Mouse (Mus musculus) spleen, postnatal 10 days (tissue): ENCODE measurements around the gene Parvg.
"Not testable (repeated sequence)": the region's sequence is repeated elsewhere in the genome, so short reads cannot be mapped to it uniquely, and the experiment has no call there.

ENCODE experiments used
- DNase-seq, 2 experiments: peaks; one replicate each; pipeline ENCODE4 v3.0.0; 2021 to 2022; ENCODE audit warnings: low spot score in 2 of 2

Parvg gene

DNA sequence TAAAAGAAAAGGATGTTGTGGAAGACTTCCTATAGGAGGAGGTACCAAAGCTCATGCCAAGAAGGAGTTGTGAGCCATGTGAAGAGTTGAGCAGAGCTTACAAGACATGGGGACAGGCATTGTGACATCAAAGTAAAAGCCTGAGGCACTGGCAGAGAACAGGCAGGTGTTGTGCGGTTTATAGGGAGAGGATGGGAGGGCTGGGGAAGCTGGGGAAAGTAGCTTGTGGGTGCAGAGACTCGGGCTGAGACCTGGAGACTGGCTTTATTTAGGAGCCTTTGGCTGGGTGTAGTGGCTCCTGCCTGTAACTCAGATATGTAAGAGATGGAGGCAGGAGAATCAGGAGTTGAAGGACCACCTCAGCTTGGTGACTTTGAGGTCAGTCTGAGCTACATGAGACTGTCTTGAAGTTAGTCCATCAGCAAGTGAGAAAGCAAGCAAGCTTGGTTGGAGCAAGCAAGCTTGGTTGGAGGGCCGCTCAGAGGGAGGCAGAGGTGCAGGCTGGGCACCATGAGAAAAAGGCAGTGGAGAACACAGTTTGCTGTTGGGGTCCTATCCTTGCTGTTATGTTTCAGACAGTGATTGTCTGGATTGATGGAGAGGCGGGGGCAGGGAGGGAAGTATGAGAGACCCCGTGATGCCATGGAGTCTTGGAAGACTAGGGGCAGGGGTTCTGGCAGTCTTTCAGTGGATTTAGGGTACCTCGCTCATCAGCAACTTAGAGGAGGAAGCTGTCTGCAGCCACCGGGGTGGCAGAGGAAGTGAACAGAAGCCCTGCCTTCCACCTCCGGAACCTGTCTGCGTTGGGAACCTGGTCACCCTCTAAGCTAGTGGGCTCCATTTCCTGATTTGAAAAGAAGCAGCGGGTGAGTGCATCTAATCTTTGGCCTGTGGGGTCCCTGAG lies at the start of gene Parvg:
TSS of gene Parvg (plus strand) at position 61 of the 904 bp plus-strand sequence.
- peak; percentile 38 to 68 for DNase-seq

DNA sequence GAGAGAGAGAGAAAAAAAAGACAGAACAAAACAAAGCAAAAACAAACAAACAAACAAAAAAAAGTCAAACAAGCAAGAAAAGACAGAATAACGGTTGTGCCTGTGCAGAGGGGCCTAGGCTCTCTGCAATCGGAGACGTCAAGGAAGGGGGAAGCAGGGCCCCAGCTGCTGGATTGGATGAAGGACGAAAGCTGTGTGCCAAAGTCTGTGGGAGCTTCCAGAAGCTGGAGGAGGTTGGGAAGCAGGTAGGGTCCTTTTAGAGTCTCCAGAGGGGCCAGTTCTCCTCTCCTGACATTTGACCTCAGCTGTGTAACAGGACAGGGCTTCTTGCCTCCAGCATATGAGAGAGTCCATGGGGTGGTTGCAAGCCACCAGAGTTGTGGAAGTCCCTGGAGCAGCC lies 47.8 kb upstream of the Parvg start:
- no peak for DNase-seq

DNA sequence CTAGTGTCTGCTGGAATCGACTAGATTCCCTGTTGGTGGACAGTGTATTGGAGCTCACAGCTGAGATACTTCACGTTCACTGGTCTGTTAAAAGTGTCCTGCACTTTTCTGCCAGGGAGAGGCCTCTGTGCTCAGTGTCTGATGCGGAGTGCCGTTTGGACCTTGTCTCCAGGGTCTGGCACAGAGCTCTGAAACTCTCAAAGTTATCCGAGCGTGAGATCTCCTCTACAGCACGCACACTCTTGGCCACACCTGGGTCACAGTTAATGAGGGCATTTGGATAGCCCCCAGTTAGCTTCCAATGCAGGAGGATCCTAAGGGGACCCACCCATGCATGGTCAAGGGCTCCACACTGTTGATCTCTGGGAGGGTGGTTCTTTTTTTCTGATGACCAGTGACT lies 45.7 kb upstream of the Parvg start:
- DNase-seq = no peak

DNA sequence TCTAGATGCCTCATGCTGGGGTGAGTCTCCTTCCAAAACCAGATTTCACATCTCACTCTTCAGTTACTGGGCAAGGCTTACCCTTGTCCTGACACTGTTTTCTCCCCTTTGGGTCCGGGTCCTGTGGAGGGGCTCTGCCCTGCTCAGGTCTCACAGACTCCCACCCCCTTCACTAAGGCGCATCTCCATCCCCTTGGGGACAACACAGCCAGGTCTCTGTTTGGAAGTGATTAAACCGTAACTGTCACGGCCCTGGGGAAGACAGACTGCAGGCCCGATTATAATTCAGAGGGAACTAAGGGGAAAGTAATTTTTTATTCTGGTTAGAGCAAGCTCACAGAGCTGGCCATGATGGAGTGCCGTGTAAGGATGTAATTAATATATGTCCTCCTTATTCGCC lies 45.2 kb upstream of the Parvg start:
- DNase-seq = no peak

DNA sequence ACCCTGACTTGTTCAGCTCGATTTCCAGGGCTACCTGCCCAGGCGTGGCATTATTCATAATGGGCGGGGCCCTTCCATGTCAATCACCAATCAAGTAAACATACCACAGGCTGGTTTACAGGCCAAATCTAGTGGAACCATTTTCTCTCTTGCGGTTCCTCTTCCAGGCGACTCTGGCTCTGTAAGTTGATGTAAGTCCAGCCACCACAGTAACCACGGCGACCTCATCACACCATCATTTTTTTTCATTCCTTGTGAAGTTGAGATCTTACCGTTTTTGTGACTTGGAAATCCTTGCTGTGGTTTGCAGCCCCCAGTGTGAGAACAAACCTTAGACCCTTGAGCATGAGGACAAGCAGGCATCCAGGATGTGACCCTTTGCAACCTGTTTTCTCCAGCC lies 43.5 kb upstream of the Parvg start:
- no peak for DNase-seq

DNA sequence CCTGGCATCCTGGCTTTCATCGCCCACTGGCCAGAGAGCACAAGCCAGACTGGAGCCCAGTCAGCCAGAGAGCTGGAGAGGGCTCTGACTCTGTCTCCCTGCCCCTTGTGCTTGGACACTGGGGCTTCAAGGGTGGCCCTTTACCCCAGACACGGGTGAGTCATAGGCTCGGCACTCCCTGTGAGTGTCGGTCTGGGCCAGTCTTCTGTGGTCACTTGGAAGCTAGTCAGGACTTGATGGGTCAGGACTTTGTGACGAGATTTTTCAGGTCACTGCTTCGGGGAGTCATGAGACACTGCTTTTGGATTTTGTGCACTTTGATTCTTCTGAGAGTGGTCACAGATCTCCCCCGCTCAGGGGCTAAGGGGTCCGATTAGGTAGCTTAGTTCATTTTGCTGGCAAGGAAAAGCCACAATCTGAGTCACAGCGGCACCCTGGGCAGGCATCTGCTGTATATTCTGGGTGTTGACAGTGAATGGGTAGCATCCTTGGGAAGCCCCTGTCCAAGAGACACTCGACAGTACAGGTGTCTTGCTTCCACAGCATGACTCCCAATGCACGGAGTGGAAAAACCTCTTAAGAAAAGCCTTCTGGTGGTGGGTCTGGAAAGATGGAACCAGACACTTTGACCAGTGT lies 43.0 kb upstream of the Parvg start:
- DNase-seq = no peak

DNA sequence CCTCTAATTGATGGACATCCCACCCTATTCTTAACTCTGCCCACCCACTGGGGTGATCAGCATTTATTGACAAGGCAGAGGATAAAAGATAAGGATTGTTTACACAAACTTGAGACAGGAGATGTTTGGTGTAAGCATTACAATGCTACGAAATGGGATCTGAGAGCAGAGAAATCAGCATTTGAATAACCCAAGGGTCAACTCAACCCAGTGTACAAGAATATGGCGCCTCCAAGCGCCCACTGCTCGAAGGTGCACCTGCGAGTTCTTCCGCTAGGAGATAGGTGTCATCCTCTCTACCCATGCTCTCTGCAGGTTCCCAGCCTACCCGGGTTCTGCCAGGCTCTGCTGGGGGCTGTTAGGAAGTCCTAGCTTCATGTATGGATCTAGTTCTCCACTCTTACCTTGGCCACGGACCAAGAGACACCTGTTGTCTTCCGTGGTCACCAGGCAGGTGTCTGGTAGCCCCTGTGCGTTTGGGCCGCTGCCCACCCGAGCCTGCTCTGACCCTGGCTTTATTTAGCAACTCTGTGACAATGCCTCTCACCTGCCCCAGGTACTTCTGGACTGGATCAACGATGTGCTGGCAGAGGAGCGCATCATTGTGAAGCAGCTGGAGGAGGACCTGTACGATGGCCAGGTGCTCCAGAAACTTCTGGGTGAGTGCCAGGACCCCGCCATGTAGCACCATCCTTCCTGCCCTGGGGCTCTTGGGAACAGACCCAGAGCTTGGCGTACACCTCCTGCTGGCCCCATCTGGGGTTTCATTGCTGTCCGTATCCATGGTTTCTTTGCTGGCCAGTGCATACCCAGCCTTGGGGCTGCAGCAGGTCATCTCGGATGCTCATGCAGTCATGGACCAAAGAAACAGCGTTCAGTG lies 41.4 kb upstream of the Parvg start:
- no peak for DNase-seq

DNA sequence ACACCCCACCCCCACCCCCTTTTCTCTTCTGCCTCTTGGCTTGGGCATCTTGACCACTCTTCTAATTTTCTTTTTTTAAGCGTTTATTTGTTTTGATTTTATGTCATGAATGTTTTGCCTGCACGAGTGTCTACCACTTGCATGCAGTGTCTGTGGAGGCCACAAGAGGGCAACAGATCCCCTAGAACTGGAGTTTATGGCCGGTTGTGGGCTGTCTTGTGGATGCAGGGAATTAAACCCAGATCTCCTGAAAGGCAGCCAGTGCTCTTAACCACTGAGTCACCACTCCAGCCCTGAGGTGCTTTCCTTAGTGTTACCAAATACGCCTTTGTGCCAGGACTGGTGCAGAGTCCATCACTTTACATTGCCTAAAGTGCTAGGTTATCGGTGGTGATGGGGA lies 39.8 kb upstream of the Parvg start:
- peak; percentile 38 to 74 for DNase-seq

DNA sequence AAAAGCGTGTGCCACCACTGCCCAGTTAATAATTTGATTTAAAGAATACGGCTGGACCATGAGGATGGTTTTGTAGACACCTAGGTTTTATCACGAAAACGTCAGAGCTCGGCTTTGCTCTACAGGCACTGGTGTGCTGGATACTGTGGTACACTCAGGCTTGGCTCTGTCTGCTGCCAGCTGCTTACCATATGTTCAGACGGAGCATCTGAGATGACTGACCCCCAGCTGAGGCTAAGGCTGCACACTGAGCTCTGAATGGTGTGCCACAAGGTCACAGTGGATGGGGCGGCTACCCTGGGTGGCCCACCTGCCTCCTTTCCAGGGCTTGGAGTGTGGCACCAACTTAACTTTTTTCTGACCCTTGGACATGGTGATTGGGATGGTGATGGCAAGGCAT lies 38.4 kb upstream of the Parvg start:
- DNase-seq = no peak

DNA sequence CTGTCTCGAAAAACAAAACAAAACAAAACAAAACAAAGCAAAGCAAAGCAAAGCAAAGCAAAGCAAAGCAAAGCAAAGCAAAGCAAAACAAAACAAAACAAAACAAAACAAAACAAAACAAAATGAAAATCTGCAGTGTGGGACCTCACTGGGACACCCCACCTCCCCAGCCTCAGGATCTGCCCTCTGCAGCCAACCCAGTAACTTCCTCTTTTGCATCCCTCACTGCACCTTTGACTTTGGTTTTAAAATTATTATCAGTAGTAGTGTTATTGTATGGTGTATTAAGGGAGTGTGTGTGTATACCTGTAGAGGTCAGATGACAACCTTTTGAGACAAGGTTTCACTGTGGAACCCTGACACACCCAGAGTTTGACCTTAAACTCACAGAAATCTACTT lies 34.9 kb upstream of the Parvg start:
- DNase-seq = not testable (repeated sequence)

DNA sequence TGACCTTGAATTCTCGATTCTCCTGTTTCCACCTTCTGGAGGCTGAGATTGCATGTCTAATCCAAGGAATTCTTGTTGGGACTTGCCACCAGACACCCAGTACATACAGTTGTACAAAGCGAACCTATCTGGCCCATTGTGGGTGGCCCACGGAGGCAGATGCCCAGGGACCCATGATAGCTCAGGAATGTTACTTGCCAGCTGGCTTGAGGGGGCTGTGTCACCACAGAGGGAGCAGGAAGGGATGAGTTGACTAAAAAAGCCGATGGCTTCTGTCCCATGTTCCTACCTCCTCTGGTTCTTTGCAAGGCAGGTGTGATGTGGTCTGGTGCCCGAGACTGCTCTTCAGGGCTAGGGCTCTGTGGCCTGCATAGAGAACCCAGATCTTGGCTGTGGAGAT lies 32.7 kb upstream of the Parvg start:
- no peak for DNase-seq

DNA sequence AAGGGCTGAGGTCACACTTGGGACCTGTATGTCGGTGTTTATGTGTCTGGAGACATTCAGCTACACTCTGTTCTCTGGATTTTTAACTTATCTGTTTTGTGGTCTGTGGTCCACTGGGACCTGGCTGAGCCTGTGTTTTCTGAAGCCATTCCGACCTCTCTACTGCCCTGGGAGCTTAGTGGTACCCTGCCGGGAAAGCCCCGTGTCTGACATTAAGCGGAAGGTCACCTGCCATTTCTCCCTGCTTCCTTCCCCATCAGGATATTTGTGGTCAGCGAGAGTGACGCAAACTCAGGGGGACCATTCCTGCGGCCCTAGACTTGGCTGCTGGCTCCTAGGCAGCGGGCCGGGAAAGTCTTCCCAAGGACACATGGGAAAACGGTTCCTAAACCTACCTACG lies 30.2 kb upstream of the Parvg start:
- DNase-seq = no peak

DNA sequence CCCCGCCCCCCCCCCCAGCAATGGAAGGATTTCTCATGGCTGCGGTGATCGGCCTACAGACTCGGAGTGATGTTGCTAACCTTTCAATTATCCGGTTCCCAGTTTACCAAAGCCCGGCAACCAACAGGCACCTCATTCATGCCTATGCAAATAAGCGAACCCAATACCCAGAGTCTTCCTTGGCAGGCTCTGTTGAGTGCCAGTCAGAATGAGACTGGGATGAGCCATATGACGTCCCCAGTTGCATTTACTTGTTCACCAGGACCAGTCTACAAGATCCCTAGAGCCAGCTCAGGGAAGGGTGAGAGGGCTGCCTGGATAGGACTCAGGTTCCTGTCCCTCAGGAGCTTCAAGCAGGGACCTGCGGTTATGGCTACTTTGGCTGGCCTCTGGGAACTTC lies 29.4 kb upstream of the Parvg start:
- no peak for DNase-seq

DNA sequence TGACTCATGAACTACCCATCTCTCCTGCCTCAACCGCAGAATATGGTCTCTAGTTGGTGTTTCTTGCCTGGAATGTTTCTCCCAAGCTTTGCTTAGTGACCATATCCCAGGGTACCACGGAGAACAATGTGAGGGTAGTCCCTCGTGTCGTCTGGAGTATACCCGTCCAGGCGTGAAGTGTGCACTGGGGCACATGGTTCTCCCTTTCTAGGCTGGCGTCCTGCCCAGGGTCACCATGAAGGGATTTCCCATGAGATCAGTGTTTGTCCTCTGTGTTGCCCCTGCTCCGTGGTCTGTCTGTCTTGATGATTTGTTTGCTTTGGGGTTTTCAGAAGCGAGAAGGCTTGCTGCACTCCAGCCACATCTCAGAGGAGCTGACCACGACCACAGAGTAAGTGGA lies 28.6 kb upstream of the Parvg start:
- DNase-seq = no peak

DNA sequence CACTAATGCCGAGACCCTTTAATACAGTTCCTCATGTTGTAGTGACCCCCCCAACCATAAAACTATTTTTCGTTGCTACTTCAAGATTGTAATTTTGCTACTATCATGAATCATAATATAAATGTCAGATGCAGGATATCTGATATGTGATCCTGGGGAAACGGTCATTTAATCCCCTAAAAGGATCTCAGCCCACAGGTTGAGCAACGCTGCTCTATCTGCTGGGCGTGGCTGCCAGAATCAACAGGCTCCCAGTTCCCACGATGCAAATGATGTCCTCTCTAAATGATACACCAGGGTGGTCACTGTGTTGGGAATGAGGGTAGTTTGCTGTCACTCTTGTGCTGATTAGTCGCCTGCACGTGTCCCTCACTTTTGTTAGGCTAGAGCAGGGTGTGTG lies 26.4 kb upstream of the Parvg start:
- no peak for DNase-seq

DNA sequence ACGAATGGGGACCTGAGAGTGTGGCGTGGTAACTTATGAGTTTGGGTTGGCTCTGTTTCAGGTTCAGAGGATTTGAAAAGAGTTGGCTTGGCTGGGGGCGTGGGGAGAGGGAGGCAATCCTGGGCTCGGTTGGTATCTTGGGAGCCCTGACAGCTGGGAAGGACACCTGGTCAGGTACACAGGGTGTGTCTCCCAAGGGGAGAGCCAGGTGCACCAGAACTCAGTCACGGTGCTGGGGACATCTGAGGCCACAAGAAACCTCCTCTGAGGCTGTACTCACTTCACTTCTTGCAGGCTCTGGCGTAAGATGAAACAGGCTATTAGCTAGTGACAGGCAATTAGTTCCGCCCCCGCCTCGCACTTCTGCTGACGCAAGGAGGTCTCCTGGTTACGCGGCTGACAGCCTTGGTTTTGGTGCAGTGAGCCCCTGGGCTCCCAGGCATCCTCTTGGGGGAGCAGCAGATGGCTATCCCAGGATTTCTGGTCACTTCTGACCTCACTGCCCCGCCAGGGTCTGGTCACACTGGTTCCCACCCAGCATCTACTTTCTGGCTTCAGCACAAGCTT lies 24.9 kb upstream of the Parvg start:
- DNase-seq = peak in 1 of 2 experiments; percentile 57

DNA sequence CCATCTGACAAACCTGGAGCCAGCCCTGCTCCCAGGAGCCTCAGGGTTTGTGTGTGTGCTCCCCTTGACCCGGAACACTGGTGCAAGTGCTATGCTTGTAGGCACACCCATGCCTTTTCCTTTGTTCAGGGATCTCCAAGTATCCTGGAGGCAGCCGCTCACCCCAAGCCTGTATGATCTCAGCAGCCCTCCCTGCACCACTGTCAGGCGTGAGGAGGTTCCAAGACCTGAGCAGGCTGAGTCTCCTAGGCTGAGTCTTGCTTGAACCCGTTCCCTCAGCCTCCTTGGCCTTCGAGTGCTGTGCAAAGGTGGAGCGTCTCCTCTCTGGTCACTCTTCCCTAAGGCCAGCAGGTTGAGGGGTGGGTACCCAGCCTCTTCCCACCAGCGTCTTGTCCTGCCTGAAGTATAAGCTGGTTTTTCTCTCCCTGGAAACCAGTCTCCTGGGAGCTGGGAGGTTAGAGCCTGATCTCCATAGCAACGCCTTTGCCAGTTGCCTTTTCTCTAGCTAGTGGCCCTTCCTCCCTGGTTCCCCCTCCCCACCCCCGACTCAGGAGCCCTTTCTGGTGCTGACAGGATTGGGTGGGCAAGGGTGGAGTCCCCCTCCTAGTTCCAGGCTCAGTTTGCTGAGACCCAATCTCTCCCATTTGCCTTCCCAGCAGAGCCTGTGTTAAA lies 24.0 kb upstream of the Parvg start:
- DNase-seq = no peak

DNA sequence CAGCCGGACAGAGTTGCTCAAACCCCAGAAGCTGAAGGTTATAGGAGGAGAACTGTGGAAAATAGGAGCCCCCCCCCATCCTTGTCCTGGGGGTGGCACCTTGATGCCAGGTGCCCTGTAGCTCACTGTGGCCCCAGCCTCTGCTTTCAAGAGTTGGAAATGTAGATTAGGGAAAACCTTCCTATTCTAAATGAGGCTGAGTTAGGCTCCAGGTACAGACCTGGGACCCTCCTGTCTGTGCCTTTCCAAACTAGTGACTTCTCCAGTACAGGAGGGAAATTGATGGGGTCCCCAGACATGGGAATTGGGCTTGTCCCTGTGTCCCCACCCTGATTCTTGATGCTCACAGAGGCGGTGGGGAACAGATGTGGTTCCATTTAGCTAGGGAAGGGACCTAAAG lies 23.2 kb upstream of the Parvg start:
- no peak for DNase-seq

DNA sequence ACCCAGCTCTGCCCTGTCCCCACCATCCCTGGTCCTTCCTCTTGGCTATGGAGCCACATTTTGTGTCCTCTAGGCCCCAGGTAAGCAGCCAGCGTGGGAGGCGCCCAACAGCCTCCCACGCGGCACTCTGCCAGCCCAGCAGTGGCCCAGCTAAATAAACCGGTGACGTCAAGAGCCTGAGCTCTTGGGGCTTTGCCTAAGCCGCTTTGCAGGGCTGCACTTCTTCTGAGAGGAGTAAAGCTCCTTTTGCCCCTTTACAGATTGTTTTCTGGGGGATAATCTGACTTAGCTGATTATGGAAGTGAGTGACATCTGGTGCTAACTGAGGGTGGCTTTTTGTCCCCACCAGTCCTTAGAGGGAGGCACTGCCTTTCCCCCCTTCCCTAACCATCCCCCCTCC lies 22.8 kb upstream of the Parvg start:
- no peak for DNase-seq

DNA sequence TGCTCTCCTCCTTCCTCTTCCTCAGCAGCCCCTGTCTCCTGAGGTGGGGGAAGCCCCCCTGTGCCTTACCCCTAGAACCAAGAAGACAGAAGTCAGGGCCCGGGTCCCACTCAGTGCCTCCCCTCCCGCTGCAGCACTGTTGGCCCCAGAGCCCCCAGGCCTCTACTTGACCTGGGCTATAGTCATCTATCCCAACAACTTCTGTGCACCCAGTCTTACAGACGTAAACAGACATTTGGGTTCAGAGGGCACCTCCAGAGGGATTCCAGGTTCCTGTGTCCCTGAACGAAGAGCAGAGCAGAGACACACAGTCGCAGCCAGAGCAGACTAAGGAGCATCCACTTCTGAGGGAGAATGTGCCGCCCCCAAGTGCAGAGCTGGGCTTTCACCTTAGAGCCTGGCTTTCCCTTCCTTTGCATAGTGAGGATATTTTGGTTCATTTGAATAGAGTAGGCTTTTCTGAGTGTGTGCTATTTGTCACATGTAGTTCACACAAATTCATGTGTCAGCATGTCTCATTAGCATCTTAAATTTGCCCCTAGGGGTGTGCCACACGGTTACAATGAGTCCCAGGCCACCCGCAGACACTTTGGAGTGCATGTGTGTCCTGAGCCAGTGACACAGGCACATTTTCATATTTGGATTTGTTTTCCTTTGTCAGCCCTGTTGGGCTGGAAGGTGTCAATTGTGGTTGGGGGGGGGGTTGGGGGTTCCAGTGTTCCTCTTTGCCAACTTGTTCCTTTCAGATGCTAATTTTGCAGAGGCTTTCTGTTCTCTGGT lies 22.0 kb upstream of the Parvg start:
- DNase-seq = no peak

DNA sequence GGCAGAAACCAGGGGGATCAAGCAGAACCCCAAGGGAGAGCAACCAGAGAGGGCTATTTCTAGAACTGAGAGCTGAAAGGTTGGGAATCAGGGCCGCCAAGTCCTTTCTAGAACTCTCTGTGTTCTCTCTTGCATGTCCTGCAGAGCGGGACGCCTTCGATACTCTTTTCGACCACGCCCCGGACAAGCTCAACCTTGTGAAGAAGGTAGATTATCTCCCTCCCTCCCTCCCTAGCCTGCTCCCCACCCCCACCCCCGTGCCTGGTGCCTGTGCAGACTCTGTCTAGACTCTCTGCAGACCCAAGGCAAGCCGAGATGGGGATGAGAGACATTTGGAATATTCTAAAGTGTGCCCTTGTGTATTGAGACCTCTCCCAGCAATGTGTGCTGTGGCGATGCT lies 20.6 kb upstream of the Parvg start:
- no peak for DNase-seq
